Mouse (Mus musculus) c-Kit-positive CD71-negative TER-119-negative erythroid progenitor cells, embryonic 14.5 days (primary cell): ENCODE measurements around the gene Abcc2.
A peak's percentile ranks its signal among the peaks of the same experiment; 100 is the strongest.

Experiments used
- DNase-seq: peaks from one replicate; pipeline ENCODE4 v3.0.0-alpha.2; 2013; ENCODE audit warnings: low read depth

Abcc2 gene

GRCm38 (mm10) chr19:43781980-43782379 is at the start of gene Abcc2:
TSS of gene Abcc2 (plus strand) at chr19:43782192.
- no peak for DNase-seq

GRCm38 (mm10) chr19:43738409-43738808 is 43.6 kb upstream of the Abcc2 start:
- no peak for DNase-seq

- no peak for DNase-seq
Measured at GRCm38 (mm10) chr19:43743401-43743800, 38.6 kb upstream of the Abcc2 start.

DNA sequence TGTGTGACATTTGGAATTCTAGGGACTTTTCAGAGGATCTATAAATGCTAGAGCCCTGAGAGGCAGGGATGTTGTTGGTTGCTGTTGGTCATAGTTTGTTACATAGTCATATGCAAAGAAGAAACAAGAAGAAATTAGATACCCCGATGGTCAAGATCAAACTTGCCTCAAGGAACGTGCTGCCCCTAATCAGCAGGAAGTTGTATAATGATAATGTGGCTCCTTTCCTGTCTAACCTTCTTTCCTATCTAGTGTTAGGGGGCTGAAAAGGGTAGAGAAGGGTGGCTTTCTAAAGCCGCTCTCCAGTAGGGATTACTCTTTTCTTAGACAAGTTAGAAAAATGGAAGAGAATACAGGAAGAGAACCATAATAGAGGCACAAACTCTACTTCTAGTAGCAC is 36.3 kb upstream of the Abcc2 start:
- no peak for DNase-seq

DNA sequence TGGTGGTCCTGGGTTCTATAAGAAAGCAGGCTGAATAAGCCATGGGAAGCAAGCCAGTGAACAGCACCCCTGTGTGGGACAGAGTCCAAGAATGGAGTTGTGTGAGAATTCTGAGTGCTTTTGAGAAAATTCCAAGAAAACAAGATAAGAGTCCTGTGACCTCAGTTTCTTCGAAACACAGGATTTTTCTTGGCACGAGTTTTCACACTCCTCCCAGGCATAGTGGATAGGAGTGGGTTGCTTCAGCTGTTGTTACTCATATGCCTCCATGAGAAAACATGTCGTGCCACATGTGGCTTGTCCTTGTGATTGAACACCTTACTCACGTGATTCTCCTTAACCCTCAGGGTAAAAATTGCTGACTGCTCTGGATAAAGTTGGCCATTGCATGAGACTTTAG is 34.1 kb upstream of the Abcc2 start:
- no peak for DNase-seq

DNA sequence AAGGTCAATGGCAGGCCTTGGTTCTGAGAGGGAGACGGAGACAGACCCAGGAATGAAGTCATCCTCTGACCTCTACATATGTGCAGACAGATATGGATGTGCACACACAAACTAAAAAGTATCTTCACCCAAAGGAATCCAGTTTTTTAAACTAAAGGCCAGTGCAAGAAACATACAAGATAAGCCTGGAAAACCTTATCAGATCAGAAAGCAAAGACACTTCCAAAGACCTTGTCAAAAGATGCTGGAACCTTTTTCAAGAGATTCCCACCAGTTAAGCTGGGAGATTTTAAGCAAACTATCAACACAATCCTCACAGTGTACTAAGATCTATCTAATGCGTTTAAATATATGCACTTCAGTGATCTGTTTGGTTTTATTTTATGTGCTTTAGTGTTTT is 32.0 kb upstream of the Abcc2 start:
- no peak for DNase-seq

- DNase-seq: peak; percentile 86
Measured at GRCm38 (mm10) chr19:43752489-43753225, 29.3 kb upstream of the Abcc2 start, which contains the start of the genes Cutc and Cox15. TSS of gene Cutc (plus strand) at chr19:43752996. TSS of gene Cox15 (minus strand) at chr19:43753000.

DNA sequence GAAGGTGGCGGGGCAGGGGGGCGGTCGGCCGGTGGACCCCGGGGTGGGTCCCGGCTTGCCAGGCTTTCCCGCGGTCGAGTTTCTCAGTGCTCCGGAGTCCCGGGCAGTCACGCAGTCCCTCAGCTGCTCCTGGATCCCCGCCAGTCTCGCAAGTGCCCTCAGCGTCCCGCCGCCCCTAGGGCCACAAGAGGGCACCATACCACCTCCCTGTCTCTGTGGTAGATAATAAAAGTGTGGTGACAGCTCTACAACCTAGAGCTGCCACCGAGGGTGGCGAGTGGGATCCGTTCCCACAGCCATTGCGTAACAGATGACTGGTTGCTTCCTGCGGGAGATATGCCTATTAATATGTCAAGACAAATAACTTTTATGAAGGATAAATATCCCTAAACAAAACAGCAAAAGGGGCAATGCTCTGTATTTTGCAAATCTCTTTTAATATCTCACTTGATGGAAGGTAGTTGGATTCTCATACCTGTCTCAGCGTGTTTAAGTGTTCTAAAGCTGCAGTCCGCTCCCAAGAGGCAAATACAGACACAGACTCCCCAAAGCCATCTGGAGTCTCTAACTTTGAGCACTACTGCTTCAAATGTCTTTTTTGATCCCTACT is 28.7 kb upstream of the Abcc2 start:
- DNase-seq: peak; percentile 77

- DNase-seq: no peak
Measured at GRCm38 (mm10) chr19:43754237-43754636, 27.8 kb upstream of the Abcc2 start.

GRCm38 (mm10) chr19:43754872-43755271 is 27.1 kb upstream of the Abcc2 start:
- no peak for DNase-seq

GRCm38 (mm10) chr19:43760504-43760903 is 21.5 kb upstream of the Abcc2 start:
- DNase-seq: peak; percentile 81

- no peak for DNase-seq
Measured at GRCm38 (mm10) chr19:43761543-43762256, 20.3 kb upstream of the Abcc2 start.

GRCm38 (mm10) chr19:43762410-43762809 is 19.6 kb upstream of the Abcc2 start:
- no peak for DNase-seq

DNA sequence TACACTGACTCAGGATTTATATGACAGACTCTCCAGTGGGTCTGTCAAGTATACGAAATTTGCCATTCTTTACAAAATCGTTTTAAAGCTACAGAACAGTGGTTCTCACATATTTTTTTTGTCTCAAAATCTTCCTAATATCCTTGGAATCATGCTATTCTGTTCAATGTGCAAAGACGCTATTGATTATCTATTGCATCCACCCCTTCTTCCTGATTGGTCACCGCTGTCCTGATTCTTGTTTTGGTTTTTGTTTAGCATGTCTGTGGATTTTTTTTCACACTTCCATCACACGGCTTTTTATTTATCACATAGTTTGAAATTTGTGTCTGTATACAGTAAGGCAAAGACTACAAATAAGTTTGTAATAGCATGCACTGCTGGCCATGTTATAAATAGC is 15.5 kb upstream of the Abcc2 start:
- no peak for DNase-seq

DNA sequence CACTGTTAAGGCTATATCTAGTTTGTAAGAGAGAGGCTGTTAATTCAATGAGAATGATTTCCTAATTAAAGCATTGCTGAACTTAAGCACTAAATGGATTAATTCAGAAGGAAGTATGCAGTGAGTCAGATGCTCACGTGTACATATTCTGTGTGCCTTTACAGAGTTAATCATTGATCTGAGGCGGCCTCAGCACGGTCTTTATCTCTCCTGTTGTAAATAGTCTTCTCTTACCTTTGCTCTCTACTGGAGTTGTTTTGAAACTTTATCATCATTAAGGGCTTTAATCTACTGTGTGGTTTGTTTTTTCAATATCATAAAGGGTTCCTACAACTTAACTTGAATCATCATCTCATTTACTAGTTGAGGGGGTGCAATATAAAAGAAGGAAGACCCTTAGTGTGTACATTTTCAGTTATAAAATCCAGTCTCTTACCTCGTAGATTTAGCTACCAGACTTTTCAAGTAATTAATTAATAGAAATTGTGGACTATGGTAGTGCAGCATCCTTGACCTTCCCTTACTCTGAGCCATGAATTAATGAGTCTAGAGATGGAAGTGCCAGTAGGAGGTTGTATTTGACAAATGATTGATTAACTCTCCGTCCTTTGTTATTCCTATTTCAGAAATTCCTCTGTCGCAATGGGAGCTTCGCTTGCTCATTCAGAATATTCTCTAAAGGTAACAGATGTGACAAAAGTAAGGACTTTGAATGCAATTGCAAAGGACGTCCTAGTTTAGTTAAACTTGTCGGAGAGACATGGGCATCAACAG is 14.3 kb upstream of the Abcc2 start:
- no peak for DNase-seq

GRCm38 (mm10) chr19:43769366-43769960 is 12.5 kb upstream of the Abcc2 start:
- no peak for DNase-seq

DNA sequence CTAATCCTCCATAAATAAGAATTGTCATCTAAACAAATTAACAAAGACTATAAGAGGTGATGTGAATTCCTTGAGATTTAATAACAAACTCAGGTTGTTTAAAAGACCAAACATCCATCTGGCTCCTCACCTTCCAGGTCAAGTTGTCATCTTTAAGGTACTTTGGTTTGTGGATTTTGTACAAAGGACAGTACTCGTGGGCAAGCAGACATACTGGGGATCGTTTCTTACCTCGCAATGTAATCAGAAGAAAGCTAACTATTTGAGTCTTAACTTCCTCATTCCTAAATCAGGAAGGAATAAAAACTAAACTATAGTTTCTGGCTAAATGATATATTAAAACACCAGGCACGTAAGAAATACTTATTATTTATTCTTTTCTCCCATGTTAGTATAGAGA is 11.4 kb upstream of the Abcc2 start:
- no peak for DNase-seq

- peak; percentile 52 for DNase-seq
Measured at GRCm38 (mm10) chr19:43771499-43771969, 10.5 kb upstream of the Abcc2 start.

DNA sequence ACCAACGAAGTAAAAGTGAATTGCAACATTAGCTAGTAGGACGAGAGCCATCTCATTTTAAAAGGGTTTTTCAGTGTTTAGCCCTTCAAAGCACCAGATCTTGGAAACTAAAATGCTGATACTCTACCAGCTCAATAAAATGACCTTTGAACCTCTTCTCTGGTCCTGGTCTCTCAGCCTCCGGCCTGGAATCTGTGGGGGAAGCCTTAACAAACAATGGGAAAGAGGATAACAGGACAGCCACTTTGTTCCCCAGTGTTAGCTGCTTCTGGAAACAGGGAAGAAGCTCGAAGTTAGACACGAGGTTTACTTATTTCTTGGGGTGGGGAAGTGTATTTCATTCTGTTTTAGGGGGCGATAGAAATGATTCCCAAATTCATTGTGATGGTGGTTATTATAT is 9.7 kb upstream of the Abcc2 start:
- DNase-seq: no peak

DNA sequence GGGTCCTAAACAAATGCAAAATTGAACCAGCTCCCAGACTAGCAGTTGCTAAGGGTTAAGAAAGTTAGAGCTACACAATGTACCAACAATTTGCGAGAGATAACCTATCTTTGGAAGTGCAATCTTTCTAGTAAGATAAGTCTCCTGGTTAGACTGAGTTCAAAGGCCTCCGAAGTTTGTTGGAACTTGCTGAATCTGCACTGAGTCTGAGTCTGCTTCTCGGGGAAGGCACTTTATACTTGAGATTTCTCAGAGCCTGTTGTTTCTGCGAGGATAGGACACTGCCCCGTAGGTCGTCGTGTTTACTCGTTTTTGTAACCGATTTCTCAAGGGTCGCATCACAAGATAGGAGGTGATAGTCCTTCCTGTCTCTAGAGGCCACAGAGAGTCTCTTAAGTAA is 6.6 kb upstream of the Abcc2 start:
- DNase-seq: no peak

DNA sequence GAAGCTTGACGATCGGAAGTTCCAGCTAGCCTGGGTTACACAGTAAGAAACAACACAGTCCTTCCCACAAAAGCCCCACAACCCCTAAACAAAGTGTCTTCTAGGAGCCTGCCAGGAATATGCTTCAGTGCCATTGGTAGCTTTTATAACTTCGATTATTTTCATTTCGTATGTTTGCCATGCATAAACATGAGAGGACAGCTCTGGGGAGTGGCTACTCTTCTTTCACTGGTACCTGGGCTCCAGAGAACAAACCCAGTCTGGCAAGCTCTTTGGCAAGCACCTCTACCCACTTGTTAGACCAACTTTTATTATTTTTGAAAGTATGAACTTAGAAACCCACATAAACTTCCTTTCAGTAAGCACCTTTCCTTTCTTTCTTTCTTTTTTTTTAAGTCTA is 5.4 kb upstream of the Abcc2 start:
- no peak for DNase-seq

- no peak for DNase-seq
Measured at GRCm38 (mm10) chr19:43777308-43777707, 4.7 kb upstream of the Abcc2 start.
